Mouse (Mus musculus) lung, postnatal 0 days (tissue): ENCODE data around the gene Skint4. TPM values are rescaled to one million over a fixed set of nuclear protein-coding genes. Genes with fewer than 3 reads are reported as not detected.

Source experiments
- ATAC-seq: fragments of 200-750 bp; cut with Nextera tagmentation; 2 replicates; pipeline ENCODE4 v1.8.0; 2017; ENCODE audit warnings: moderate library complexity
- DNase-seq: peaks from one replicate; pipeline ENCODE4 v3.0.0-alpha.2; 2016; ENCODE audit warnings: low spot score
- H3K27ac ChIP-seq: fragments of 300-500 bp; sonication (generic); 2 replicates; pipeline ENCODE4 v1.5.1; 2014; ENCODE audit warnings: antibody characterized with exemption, mild to moderate bottlenecking, low read length, mixed read lengths
- H3K27me3 ChIP-seq: fragments of 300-500 bp; sonication (generic); replicated peaks from 2 replicates; pipeline ENCODE4 v1.6.1; 2014; ENCODE audit warnings: low read length, mixed read lengths; ENCODE audit not compliant: insufficient read depth
- H3K36me3 ChIP-seq: fragments of 300-500 bp; sonication (generic); 2 replicates; pipeline ENCODE4 v1.6.1; 2014; ENCODE audit warnings: low read length, mixed read lengths; ENCODE audit not compliant: insufficient read depth
- H3K4me1 ChIP-seq: fragments of 300-500 bp; sonication (generic); 2 replicates; pipeline ENCODE4 v1.6.1; 2014; ENCODE audit warnings: antibody characterized with exemption, low read depth, low read length, mixed read lengths; ENCODE audit not compliant: insufficient read depth
- H3K4me2 ChIP-seq: fragments of 300-500 bp; sonication (generic); replicated peaks from 2 replicates; pipeline ENCODE4 v1.6.1; 2014; ENCODE audit warnings: low read depth, mild to moderate bottlenecking, low read length, moderate library complexity, mixed read lengths
- H3K4me3 ChIP-seq: fragments of 300-500 bp; sonication (generic); 2 replicates; pipeline ENCODE4 v1.5.1; 2014; ENCODE audit warnings: low read depth, low read length
- H3K9ac ChIP-seq: fragments of 300-500 bp; sonication (generic); replicated peaks from 2 replicates; pipeline ENCODE4 v1.6.1; 2014; ENCODE audit warnings: low read depth, mild to moderate bottlenecking
- H3K9me3 ChIP-seq: fragments of 300-500 bp; sonication (generic); 2 replicates; pipeline ENCODE4 v1.6.1; 2016; ENCODE audit warnings: low read length, mixed read lengths
- CTCF ChIP-seq: IDR thresholded peaks from 2 replicates; pipeline ENCODE4 v1.5.1; 2016; ENCODE audit warnings: antibody characterized with exemption, mild to moderate bottlenecking
- EP300 ChIP-seq: IDR thresholded peaks from 2 replicates; pipeline ENCODE4 v1.6.1; 2016; ENCODE audit warnings: antibody characterized with exemption, mild to moderate bottlenecking, control low read depth
- polyA plus RNA-seq: library from polyadenylated mRNA; unstranded; fragments of >200 nt; fragmentation: Nextera tagmentation; extraction: Ambion mirVana; gene quantifications from 2 replicates; pipeline ENCODE4 v1.2.1, GENCODE M21; 2015

Gene Skint4
- not detected in 2 replicates for polyA plus RNA-seq

- no peaks in the 10 kb centered on the region for H3K4me1 ChIP-seq
- H3K27ac ChIP-seq: no peak within 1 kb of the TSS
- H3K4me2 ChIP-seq: no peak within 1 kb of the TSS
- H3K27me3 ChIP-seq: no peaks in the 10 kb centered on the region
- H3K36me3 ChIP-seq: no peaks in the 10 kb centered on the region
- TF ChIP-seq EP300 (no peak), CTCF (no peak)
- DNase-seq (no peak), ATAC-seq (no peak)
- no peak within 1 kb of the TSS for H3K9ac ChIP-seq
- no peak within 1 kb of the TSS for H3K4me3 ChIP-seq
- H3K9me3 ChIP-seq: no peaks in the 10 kb centered on the region
These were observed at the start of gene Skint4 for GRCm38 (mm10) chr4:112071716-112072115. Gene Skint4 (plus strand): TSS chr4:112072016.

Other genes starting within 250 kb of the Skint4 start
- 0.10 and 0.20 TPM in 2 replicates for gene Slc5a9, start 169.1 kb upstream of the Skint4 start, polyA plus RNA-seq
- not detected in 2 replicates for gene Skint8, start 152.6 kb upstream of the Skint4 start, polyA plus RNA-seq
- gene Skint7, start 99.1 kb upstream of the Skint4 start, polyA plus RNA-seq: not detected in 2 replicates
- not detected in 2 replicates for gene Skint1, start 65.7 kb upstream of the Skint4 start, polyA plus RNA-seq
- 0.27 and 0.31 TPM in 2 replicates for gene Skint3, start 160.2 kb downstream of the Skint4 start, polyA plus RNA-seq